Mouse (Mus musculus) lung, adult 2 months (tissue): ENCODE results near the gene Vgll4.

Experiments
- CTCF ChIP-seq: fragments of 200-500 bp; IDR thresholded peaks from 2 replicates; pipeline ENCODE4 v1.5.1; 2011; ENCODE audit warnings: mild to moderate bottlenecking, low read length, control low read depth; ENCODE audit not compliant: insufficient read depth
- POLR2A ChIP-seq: fragments of 200-500 bp; IDR thresholded peaks from 2 replicates; pipeline ENCODE4 v1.6.1; 2011; ENCODE audit warnings: low read depth, mild to moderate bottlenecking, control low read depth, low read length, borderline replicate concordance; ENCODE audit errors: extremely low read depth

- TF ChIP-seq CTCF (no peak), POLR2A (no peak)
Observed at GRCm38 (mm10) chr6:114886012-114886411, 83.8 kb downstream of the Vgll4 start.
